Mouse (Mus musculus) thymus, adult 2 months (tissue): ENCODE data around the gene Fgfr2.

Experiments used
- CTCF ChIP-seq: fragments of 200-500 bp; IDR thresholded peaks from 2 replicates; pipeline ENCODE4 v1.5.1; 2012; ENCODE audit warnings: mild to moderate bottlenecking, control low read depth, low read length, moderate library complexity, borderline replicate concordance; ENCODE audit not compliant: control insufficient read depth, poor library complexity, insufficient read depth; ENCODE audit errors: extremely low read depth
- POLR2A ChIP-seq: fragments of 200-500 bp; IDR thresholded peaks from 2 replicates; pipeline ENCODE4 v1.6.1; 2012; ENCODE audit warnings: mild to moderate bottlenecking, low read length, control low read depth, moderate library complexity; ENCODE audit not compliant: control insufficient read depth, poor library complexity, insufficient read depth; ENCODE audit errors: extremely low read depth

GRCm38 (mm10) chr7:131647583-131647982 is 1475.6 kb downstream of the Fgfr2 start:
- TF ChIP-seq POLR2A (no peak), CTCF (no peak)
